Mouse (Mus musculus) monocyte, adult 5-6 weeks (primary cell): ENCODE results near the gene Gramd1c. TPM values are rescaled to one million over a fixed set of nuclear protein-coding genes. Genes with fewer than 3 reads are reported as not detected.

Experiments used
- ATAC-seq: fragments of 153-309, 156-312 bp; replicated peaks from 2 replicates; pipeline ENCODE4 v1.8.0; 2017; ENCODE audit warnings: mild to moderate bottlenecking; ENCODE audit not compliant: low TSS enrichment, insufficient number of reproducible peaks, severe bottlenecking, poor library complexity, low FRiP score
- total RNA-seq: library from RNA; stranded (forward); fragments of 200-1000, 200-491, 200-594 nt; gene quantifications from 3 replicates; pipeline ENCODE4 v1.2.3, GENCODE M21; 2017

Gene Gramd1c
- total RNA-seq, 1 experiment from 2014 or later: 9.1 TPM

- ATAC-seq: no peak
Observed at GRCm38 (mm10) chr16:43971189-43971588, 92.0 kb downstream of the Gramd1c start.

GRCm38 (mm10) chr16:43970426-43970825, 92.7 kb downstream of the Gramd1c start:
- ATAC-seq: no peak

GRCm38 (mm10) chr16:43965781-43966389, 97.3 kb downstream of the Gramd1c start:
- ATAC-seq: peak; percentile 41; the same call in 1 of the 2 replicates

- no peak for ATAC-seq
Observed at GRCm38 (mm10) chr16:43963780-43964179, 99.4 kb downstream of the Gramd1c start.

GRCm38 (mm10) chr16:43963291-43963690, 99.9 kb downstream of the Gramd1c start:
- ATAC-seq: no peak

GRCm38 (mm10) chr16:43958038-43958437, 105.1 kb downstream of the Gramd1c start:
- no peak for ATAC-seq

- ATAC-seq: no peak
Observed at GRCm38 (mm10) chr16:43954913-43955312, 108.2 kb downstream of the Gramd1c start.

- ATAC-seq: peak; percentile 97
Observed at GRCm38 (mm10) chr16:43951591-43951990, 111.6 kb downstream of the Gramd1c start.

GRCm38 (mm10) chr16:43945869-43946268, 117.3 kb downstream of the Gramd1c start:
- no peak for ATAC-seq

- ATAC-seq: no peak
Observed at GRCm38 (mm10) chr16:43945351-43945750, 117.8 kb downstream of the Gramd1c start.

GRCm38 (mm10) chr16:43940846-43941245, 122.3 kb downstream of the Gramd1c start:
- no peak for ATAC-seq

GRCm38 (mm10) chr16:43935892-43936291, 127.3 kb downstream of the Gramd1c start:
- ATAC-seq: no peak

GRCm38 (mm10) chr16:43935367-43935766, 127.8 kb downstream of the Gramd1c start:
- no peak for ATAC-seq

GRCm38 (mm10) chr16:43934856-43935255, 128.3 kb downstream of the Gramd1c start:
- ATAC-seq: no peak

GRCm38 (mm10) chr16:43933041-43933440, 130.1 kb downstream of the Gramd1c start:
- ATAC-seq: no peak

GRCm38 (mm10) chr16:43932319-43932718, 130.8 kb downstream of the Gramd1c start:
- ATAC-seq: no peak

- ATAC-seq: no peak
Observed at GRCm38 (mm10) chr16:43931502-43931901, 131.6 kb downstream of the Gramd1c start.

- no peak for ATAC-seq
Observed at GRCm38 (mm10) chr16:43930577-43930976, 132.6 kb downstream of the Gramd1c start.
